In the genomic region with DNA sequence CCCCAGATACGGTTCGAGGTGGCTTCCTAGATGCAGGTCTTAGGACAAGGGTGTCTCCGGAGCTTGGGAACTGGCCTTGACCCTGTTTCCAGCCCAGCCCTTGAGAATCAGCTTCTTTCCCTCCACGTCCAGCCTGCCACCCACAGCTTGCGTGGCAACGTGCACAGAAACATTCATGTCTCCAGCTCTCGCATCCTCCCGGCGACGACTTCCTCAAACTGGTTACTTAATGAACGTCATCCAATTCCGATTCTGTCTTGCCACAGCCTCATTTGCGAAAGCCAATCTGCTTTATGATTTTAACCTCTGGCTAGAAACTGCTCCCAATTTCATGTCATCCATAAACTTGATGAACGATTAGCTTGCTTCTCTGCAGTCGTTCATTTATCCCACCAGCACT, we compare ENCODE assay signal across 19 mouse cellular contexts. TPM values are rescaled to one million over a fixed set of nuclear protein-coding genes. Genes with fewer than 3 reads are reported as not detected.
A peak's percentile ranks its signal among the peaks of the same experiment; 100 is the strongest.
DNase-seq lines count a peak whose midpoint lies in the region; ATAC-seq and TF ChIP-seq lines count a peak whose summit lies in the region.
"Had no signal": no experiment of that assay in that cellular context is flagged by ENCODE, and none has a peak within 500 bp of the region (broad histone marks: within the 10 kb centered on the region; RNA-seq: fewer than 3 reads in every experiment).

No protein-coding gene starts in this region.

- H3K4me2 ChIP-seq in lung, embryonic 16.5 days (ENCODE audit: low read depth, low read length) = peak overlapping the region; percentile 20; the same call in 1 of the 2 replicates
- H3K4me2 ChIP-seq in neural tube, embryonic 15.5 days = no peak overlapping the region
- H3K4me2 ChIP-seq: heart, embryonic 11.5 days; midbrain, embryonic 13.5 days had no signal

- H3K9ac ChIP-seq in lung, embryonic 16.5 days (ENCODE audit: low read length) = no peak overlapping the region
- no peak overlapping the region for H3K9ac ChIP-seq in neural tube, embryonic 15.5 days (replicated peaks)
- H3K9ac ChIP-seq: midbrain, embryonic 13.5 days had no signal

- H3K4me3 ChIP-seq in lung, embryonic 16.5 days (ENCODE audit: low read length) = no peak overlapping the region
- no peak overlapping the region for H3K4me3 ChIP-seq in neural tube, embryonic 15.5 days (replicated peaks)
- H3K4me3 ChIP-seq: forebrain, embryonic 10.5 days; gastrocnemius, adult 2 months; midbrain, embryonic 13.5 days had no signal

- no peak for TF ChIP-seq POLR2A in brain, embryonic 14.5 days (IDR thresholded peaks at IDR 0.05; ENCODE audit: borderline replicate concordance, extremely low read depth, insufficient read depth, insufficient read length, poor library complexity, severe bottlenecking)

- no peaks in the 10 kb centered on the region for H3K27me3 ChIP-seq in lung, embryonic 16.5 days (ENCODE audit: control insufficient read depth, insufficient read depth, low read depth, low read length)
- no peaks in the 10 kb centered on the region for H3K27me3 ChIP-seq in neural tube, embryonic 15.5 days (replicated peaks)
- H3K27me3 ChIP-seq: midbrain, embryonic 13.5 days had no signal

- no peak overlapping the region for H3K27ac ChIP-seq in lung, embryonic 16.5 days (ENCODE audit: low read length)
- peak overlapping the region; percentile 71 for H3K27ac ChIP-seq in neural tube, embryonic 15.5 days (replicated peaks)
- H3K27ac ChIP-seq: gastrocnemius, adult 2 months; midbrain, embryonic 13.5 days had no signal

- TF ChIP-seq CTCF in brain, embryonic 14.5 days (IDR thresholded peaks at IDR 0.05; ENCODE audit: borderline replicate concordance, extremely low read depth, insufficient read depth, insufficient read length) = no peak

- no peaks in the 10 kb centered on the region for H3K9me3 ChIP-seq in lung, embryonic 16.5 days (ENCODE audit: control insufficient read depth, low read length)
- H3K9me3 ChIP-seq in neural tube, embryonic 15.5 days (replicated peaks) = no peaks in the 10 kb centered on the region
- H3K9me3 ChIP-seq: midbrain, embryonic 13.5 days had no signal

- DNase-seq in frontal cortex, postnatal 36 days (ENCODE audit: low spot score in 2 of 2) = peak; percentile 9 to 17
- no peak for DNase-seq in frontal cortex, postnatal 10 days (ENCODE audit: low spot score in 2 of 2)
- no peak for DNase-seq in lung, postnatal 25 days (ENCODE audit: low spot score)
- DNase-seq in brain, embryonic 14.5 days (ENCODE audit: low read depth) = peak; percentile 37
- DNase-seq in cerebellum, adult 9-10 months = no peak
- no peak for DNase-seq in kidney, adult 9 months
- DNase-seq: adrenal gland, postnatal 25 days; cerebellum, adult 8-10 months; gastrocnemius, adult 2 months; kidney, adult 18-20 months; lung, postnatal 14 days had no signal

- ATAC-seq in lung, embryonic 16.5 days (ENCODE audit: low read depth) = no peak
- ATAC-seq in neural tube, embryonic 15.5 days (ENCODE audit: low FRiP score) = no peak

- H3K36me3 ChIP-seq in lung, embryonic 16.5 days (ENCODE audit: control insufficient read depth, insufficient read depth, low read length) = no peaks in the 10 kb centered on the region
- H3K36me3 ChIP-seq in neural tube, embryonic 15.5 days = no peaks in the 10 kb centered on the region
- H3K36me3 ChIP-seq: forebrain, embryonic 10.5 days; midbrain, embryonic 13.5 days had no signal

- 42% methylated on average over 15 of the region's 15 CpGs for whole genome bisulfite sequencing in lung, embryonic 16.5 days
- WGBS in neural tube, embryonic 15.5 days = 42% methylated on average over 15 of the region's 15 CpGs

- peaks cover 15% of the 10 kb centered on the region for H3K4me1 ChIP-seq in lung, embryonic 16.5 days (replicated peaks; ENCODE audit: control insufficient read depth, insufficient read depth, low read length)
- H3K4me1 ChIP-seq in neural tube, embryonic 15.5 days = peaks cover 23% of the 10 kb centered on the region

RNA-seq across cellular contexts. Expression of gene Tspan17, which starts 49.4 kb away (rescaled TPM):
- 19.6 and 21.0 TPM in 2 replicates for polyA plus RNA-seq in lung, embryonic 16.5 days (2015; fragmentation: Nextera tagmentation; extraction: Ambion mirVana)
- 14.4 and 23.1 TPM in 2 replicates for polyA plus RNA-seq in brain, embryonic 14.5 days (2012; rRNA removed)
- 112 and 137 TPM in 2 replicates for polyA plus RNA-seq in neural tube, embryonic 15.5 days (2015; fragmentation: Nextera tagmentation; extraction: Ambion mirVana)

RNA-seq across cellular contexts. Expression of gene Eif4e1b, which starts 54.7 kb away (rescaled TPM):
- not detected in 2 replicates for polyA plus RNA-seq in lung, embryonic 16.5 days (2015; fragmentation: Nextera tagmentation; extraction: Ambion mirVana)
- not detected in 2 replicates for polyA plus RNA-seq in brain, embryonic 14.5 days (2012; rRNA removed)
- polyA plus RNA-seq in neural tube, embryonic 15.5 days (2015; fragmentation: Nextera tagmentation; extraction: Ambion mirVana) = not detected in 2 replicates
- polyA plus RNA-seq: C2C12; embryonic facial prominence, embryonic 11.5 days; forebrain, embryonic 10.5 days; heart, embryonic 11.5 days; midbrain, embryonic 13.5 days; spleen, adult 2 months had no signal

Comparison
In these comparisons a context has a peak if more than half of its experiments do, and no peak if none do; other contexts are left out.
1. DNase-seq: peak in frontal cortex, postnatal 36 days (2 of 2) and brain, embryonic 14.5 days (single experiment); none in frontal cortex, postnatal 10 days (0 of 2), lung, postnatal 25 days (single experiment), cerebellum, adult 9-10 months (single experiment) and kidney, adult 9 months (single experiment).